Mouse (Mus musculus) embryonic facial prominence, embryonic 12.5 days (tissue): Measurements from ENCODE around the gene Trim34b. TPM values are rescaled to one million over a fixed set of nuclear protein-coding genes. Genes with fewer than 3 reads are reported as not detected.

Source experiments
- ATAC-seq: fragments of 200-750 bp; cut with Nextera tagmentation; 2 replicates; pipeline ENCODE4 v1.8.0; 2017; ENCODE audit not compliant: insufficient number of reproducible peaks, insufficient read depth, low FRiP score, low TSS enrichment
- H3K27ac ChIP-seq: fragments of 300-500 bp; sonication (generic); 2 replicates; pipeline ENCODE4 v1.5.1; 2016; ENCODE audit warnings: mild to moderate bottlenecking
- H3K27me3 ChIP-seq: fragments of 300-500 bp; sonication (generic); 2 replicates; pipeline ENCODE4 v1.6.1; 2016; ENCODE audit warnings: mild to moderate bottlenecking, moderate library complexity
- H3K36me3 ChIP-seq: fragments of 300-500 bp; sonication (generic); 2 replicates; pipeline ENCODE4 v1.6.1; 2016; ENCODE audit warnings: mild to moderate bottlenecking
- H3K4me1 ChIP-seq: fragments of 300-500 bp; sonication (generic); 2 replicates; pipeline ENCODE4 v1.6.1; 2016
- H3K4me2 ChIP-seq: fragments of 300-500 bp; sonication (generic); replicated peaks from 2 replicates; pipeline ENCODE4 v1.6.1; 2016; ENCODE audit warnings: mild to moderate bottlenecking, moderate library complexity
- H3K4me3 ChIP-seq: fragments of 300-500 bp; sonication (generic); 2 replicates; pipeline ENCODE4 v1.5.1; 2016; ENCODE audit warnings: mild to moderate bottlenecking
- H3K9ac ChIP-seq: fragments of 300-500 bp; sonication (generic); 2 replicates; pipeline ENCODE4 v1.6.1; 2016; ENCODE audit warnings: mild to moderate bottlenecking, moderate library complexity
- H3K9me3 ChIP-seq: fragments of 300-500 bp; sonication (generic); 2 replicates; pipeline ENCODE4 v1.6.1; 2016; ENCODE audit warnings: mild to moderate bottlenecking, moderate library complexity
- WGBS: fragments of 180-500 bp; shearing (Covaris S2); methylation state at CpG from one replicate; pipeline ENCODE4 v1.1.7; 2016; 5-methylcytosine and 5-hydroxymethylcytosine counted together
- polyA plus RNA-seq: library from polyadenylated mRNA; unstranded; fragments of >200 nt; fragmentation: Nextera tagmentation; extraction: Ambion mirVana; gene quantifications from 2 replicates; pipeline ENCODE4 v1.2.1, GENCODE M21; 2016

Gene Trim34b
- polyA plus RNA-seq, 1 experiment from 2014 or later, result 0.22 TPM

DNA sequence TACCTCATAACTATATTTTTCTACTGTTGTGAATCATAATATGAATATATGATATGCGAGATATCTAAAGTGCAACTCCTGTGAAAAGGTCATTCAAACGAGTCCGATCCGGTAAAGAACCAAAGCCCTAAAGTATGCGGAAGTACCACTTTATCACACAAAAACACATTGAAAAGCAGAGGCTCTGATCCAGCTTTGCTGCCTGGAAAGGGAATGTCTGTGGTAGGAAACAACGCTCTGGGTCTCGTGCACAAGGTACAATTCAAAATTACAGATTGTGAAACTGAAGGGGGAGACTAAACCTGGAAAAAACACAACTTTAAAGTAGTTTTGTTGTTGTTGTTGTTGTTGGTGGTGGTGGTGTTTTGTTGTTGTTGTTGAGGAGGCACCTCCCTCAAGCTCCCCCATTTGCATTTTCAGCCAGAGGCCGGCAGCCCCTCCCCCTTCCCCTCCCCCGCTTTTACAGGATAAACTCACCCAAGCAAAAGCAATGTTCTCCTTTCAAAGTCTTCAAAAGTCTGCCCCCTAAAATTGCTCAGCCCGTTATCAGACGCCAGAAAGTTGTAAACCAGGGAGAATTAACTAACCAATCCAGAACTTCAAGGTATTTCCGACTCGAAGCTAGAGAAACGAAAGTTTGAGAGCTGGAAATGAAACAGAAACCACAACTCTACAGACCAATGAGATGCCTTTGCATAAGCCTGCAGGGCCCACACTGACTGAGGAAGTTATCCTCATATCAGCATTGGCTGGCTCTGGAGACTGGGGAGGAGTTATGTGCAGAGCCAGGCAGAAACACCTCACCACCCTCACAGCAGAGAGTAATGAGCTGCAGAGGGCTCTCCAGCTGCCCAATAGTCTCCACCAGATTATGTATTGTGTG, 23.7 kb downstream of the Trim34b start, which contains the start of gene Trim12c:
Gene Trim12c, minus strand, starts transcription at position 646 of the 883 bp plus-strand sequence.
- Histone ChIP-seq H3K36me3 (no peaks in the 10 kb centered on the region), H3K4me3 (peak within 1 kb of the TSS; percentile 39), H3K9ac (no peak within 1 kb of the TSS), H3K27me3 (no peaks in the 10 kb centered on the region), H3K27ac (0 out of 2 replicates have a peak within 1 kb of the TSS, but pooled peaks have one; percentile 60), H3K9me3 (no peaks in the 10 kb centered on the region), H3K4me1 (0 out of 2 replicates have a peak, but pooled peaks cover 3% of the 10 kb centered on the region), H3K4me2 (peak within 1 kb of the TSS; percentile 53)
- 6% methylated on average over 14 of the region's 14 CpGs for WGBS
- peak; percentile 99 for ATAC-seq

DNA sequence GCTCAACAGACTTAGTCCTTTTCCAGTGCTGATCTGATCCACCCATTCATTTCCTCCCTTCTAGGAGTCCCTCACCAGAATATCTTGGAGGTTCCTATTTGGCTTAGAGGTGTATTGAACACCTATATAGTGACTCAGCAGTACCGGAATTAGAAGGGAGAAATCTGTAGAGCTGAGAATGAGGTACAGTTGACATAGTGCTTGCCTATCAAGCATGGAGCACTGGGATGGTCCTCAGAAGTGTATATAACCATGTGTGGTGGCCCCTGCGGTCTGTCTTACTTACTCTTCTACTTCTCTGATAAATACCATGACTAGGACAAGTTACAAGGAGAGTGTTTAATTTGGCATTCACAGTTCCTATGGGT, 24.3 kb downstream of the Trim34b start:
- WGBS, result 73% methylated on average over 2 of the region's 2 CpGs
- Histone ChIP-seq H3K27me3 (no peaks in the 10 kb centered on the region), H3K4me2 (peak overlapping the region; percentile 53; the same call in 1 of the 2 replicates), H3K4me3 (peak overlapping the region; percentile 39; the same call in 1 of the 2 replicates), H3K9me3 (no peaks in the 10 kb centered on the region), H3K36me3 (no peaks in the 10 kb centered on the region), H3K9ac (no peak overlapping the region), H3K4me1 (0 out of 2 replicates have a peak, but pooled peaks cover 3% of the 10 kb centered on the region), H3K27ac (no peak overlapping the region)
- no peak; the same call in 1 of the 2 replicates for ATAC-seq

DNA sequence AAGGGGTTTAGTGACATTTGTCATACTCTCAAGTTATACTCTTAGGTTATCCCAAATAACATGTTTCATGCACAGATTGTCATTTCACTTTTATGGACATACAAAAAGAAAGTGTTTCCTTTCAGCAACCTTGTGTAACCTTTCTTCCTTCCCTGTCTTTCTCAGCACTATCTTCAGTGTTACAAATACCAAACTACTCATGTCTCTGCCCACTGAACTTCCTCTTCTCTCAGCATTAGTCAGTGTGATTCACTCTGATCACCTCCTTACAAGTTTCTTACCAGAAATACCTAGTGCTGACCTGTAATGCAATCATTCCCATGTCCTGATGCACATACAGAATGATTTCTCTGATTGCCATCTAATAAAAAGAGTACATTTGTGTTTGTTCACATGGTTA, 37.1 kb downstream of the Trim34b start:
- Histone ChIP-seq H3K36me3 (no peaks in the 10 kb centered on the region), H3K4me1 (no peaks in the 10 kb centered on the region), H3K9me3 (no peaks in the 10 kb centered on the region), H3K9ac (no peak overlapping the region), H3K27ac (no peak overlapping the region), H3K27me3 (no peaks in the 10 kb centered on the region), H3K4me3 (no peak overlapping the region), H3K4me2 (no peak overlapping the region)
- ATAC-seq, result no peak

DNA sequence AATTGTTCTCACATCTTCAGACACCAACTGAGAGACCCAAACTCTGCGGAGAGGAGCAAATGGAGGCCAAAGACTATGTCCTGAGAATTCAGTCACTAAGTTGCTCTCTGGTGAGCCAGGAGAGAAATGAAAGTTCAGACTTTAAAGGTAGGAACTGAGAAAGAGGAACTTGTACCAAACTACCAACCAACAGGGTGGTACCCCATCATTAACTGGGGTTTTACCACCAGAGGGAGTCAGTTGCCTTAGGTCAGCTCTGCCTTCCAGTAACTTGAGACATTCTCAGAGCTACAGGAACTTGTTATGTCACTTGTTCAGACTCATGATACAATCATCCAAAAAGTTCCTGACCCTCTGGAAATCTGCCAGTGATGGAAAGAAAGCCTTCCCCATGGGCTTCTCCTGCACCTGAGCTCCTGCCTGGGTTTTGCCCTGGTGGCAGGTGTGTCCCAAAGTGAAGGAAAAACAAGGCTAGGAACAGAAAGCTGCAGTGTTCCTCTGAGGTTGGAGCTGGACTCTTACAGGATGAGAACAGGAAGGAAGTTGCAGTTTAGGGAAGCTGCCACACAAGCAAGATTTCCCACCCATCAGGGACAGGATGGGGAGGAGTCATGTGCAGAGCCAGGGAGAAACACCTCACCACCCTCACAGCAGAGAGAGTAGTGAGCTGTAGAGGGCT, 40.6 kb downstream of the Trim34b start, which contains the start of gene Trim30b:
Gene Trim30b, minus strand, starts transcription at position 149 of the 679 bp plus-strand sequence.
- Histone ChIP-seq H3K4me3 (no peak within 1 kb of the TSS), H3K27ac (no peak within 1 kb of the TSS), H3K27me3 (no peaks in the 10 kb centered on the region), H3K4me2 (no peak within 1 kb of the TSS), H3K9ac (no peak within 1 kb of the TSS), H3K4me1 (no peaks in the 10 kb centered on the region), H3K36me3 (no peaks in the 10 kb centered on the region), H3K9me3 (no peaks in the 10 kb centered on the region)
- ATAC-seq, result no peak
- WGBS, result 62% methylated on average over 1 of the region's 1 CpGs

Other genes starting within 250 kb of the Trim34b start
- not detected in 2 replicates for gene Olfr645, start 244.0 kb upstream of the Trim34b start, polyA plus RNA-seq
- not detected in 2 replicates for gene Olfr646, start 224.6 kb upstream of the Trim34b start, polyA plus RNA-seq
- not detected in 2 replicates for gene Ubqln5, start 199.6 kb upstream of the Trim34b start, polyA plus RNA-seq
- gene Olfr643, start 192.1 kb upstream of the Trim34b start, polyA plus RNA-seq, result not detected in 2 replicates
- gene Ubqln3, start 186.2 kb upstream of the Trim34b start, polyA plus RNA-seq, result not detected in 2 replicates
- not detected in 2 replicates for gene Ubqlnl, start 178.9 kb upstream of the Trim34b start, polyA plus RNA-seq
- gene Olfm5, start 164.6 kb upstream of the Trim34b start, polyA plus RNA-seq, result 0.33 and 0.45 TPM in 2 replicates
- 0.24 and 0.37 TPM in 2 replicates for gene Olfr648, start 146.1 kb upstream of the Trim34b start, polyA plus RNA-seq
- not detected in 2 replicates for gene Olfr649, start 133.5 kb upstream of the Trim34b start, polyA plus RNA-seq
- 1.9 and 2.2 TPM in 2 replicates for gene Trim6, start 110.7 kb upstream of the Trim34b start, polyA plus RNA-seq
- gene Trim34a, start 85.0 kb upstream of the Trim34b start, polyA plus RNA-seq, result 1.6 and 2.0 TPM in 2 replicates
- 0.13 and 0.15 TPM in 2 replicates for gene Trim5, start 41.4 kb upstream of the Trim34b start, polyA plus RNA-seq
- gene Trim12a, start 14.0 kb upstream of the Trim34b start, polyA plus RNA-seq, result 5.3 and 5.8 TPM in 2 replicates
- gene Trim12c, start 23.9 kb downstream of the Trim34b start, polyA plus RNA-seq, result 2.0 and 2.3 TPM in 2 replicates
- not detected in 2 replicates for gene Trim30b, start 40.4 kb downstream of the Trim34b start, polyA plus RNA-seq
- gene Trim30c, start 71.4 kb downstream of the Trim34b start, polyA plus RNA-seq, result 0.18 TPM in 1 of 2 replicates, not detected in the other
- 0.72 and 1.3 TPM in 2 replicates for gene Trim30a, start 135.7 kb downstream of the Trim34b start, polyA plus RNA-seq
- 0.15 and 0.27 TPM in 2 replicates for gene Trim30d, start 178.4 kb downstream of the Trim34b start, polyA plus RNA-seq
- gene Olfr651, start 220.7 kb downstream of the Trim34b start, polyA plus RNA-seq, result not detected in 2 replicates
- gene Olfr652, start 231.4 kb downstream of the Trim34b start, polyA plus RNA-seq, result not detected in 2 replicates
- gene Olfr653, start 247.8 kb downstream of the Trim34b start, polyA plus RNA-seq, result not detected in 2 replicates